Comparison of ENCODE assay signal across 10 mouse cellular contexts in the genomic region with DNA sequence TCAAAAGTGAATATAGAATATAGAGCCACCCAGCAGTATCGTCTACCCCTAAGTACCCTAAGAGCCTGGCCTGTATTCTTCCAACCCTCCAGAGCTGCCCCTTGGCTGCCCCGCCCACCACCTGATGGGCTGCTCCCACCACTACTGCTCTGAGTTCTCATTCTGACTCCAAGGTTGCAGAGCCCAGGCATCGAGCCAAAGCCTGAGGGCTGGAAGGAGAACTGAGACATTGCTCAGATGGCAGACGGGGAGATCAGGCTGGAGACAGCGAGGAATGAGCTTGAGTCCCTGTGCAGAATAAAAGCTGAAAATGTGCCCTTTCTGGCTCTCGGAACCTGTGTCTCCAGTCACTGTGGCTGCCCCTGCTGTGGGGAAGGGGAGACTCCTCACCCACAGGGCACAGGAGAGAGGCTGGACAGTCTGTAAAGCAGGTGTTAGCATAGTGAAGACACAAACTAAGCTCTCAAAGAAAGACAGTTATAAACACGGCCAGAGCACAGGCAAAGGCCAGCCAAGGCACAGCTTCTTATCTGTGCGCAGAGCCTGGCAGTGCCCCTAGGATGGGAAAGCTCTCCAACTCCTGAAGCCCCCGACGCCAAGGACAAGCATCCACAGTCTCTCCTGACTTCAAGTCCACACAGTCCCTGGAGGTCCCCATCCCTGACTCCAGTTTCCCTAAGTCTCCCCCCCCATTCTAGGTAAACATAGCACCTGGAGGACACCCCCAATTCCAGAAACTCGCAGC. TPM values are rescaled to one million over a fixed set of nuclear protein-coding genes. Genes with fewer than 3 reads are reported as not detected.
DNase-seq lines count a peak whose midpoint lies in the region; ATAC-seq lines count a peak whose summit lies in the region.
"Had no signal": no experiment of that assay in that cellular context is flagged by ENCODE, and none has a peak within 500 bp of the region (broad histone marks: within the 10 kb centered on the region; RNA-seq: fewer than 3 reads in every experiment).

No protein-coding gene starts in this region.

- ATAC-seq in limb, embryonic 13.5 days (ENCODE audit: low FRiP score, low read depth): no peak
- ATAC-seq in erythroblast, adult 5-6 weeks (replicated peaks; ENCODE audit: low FRiP score, poor library complexity, severe bottlenecking): no peak

- H3K27ac ChIP-seq in limb, embryonic 13.5 days: no peak overlapping the region
- no peak overlapping the region for H3K27ac ChIP-seq in limb, embryonic 10.5 days
- H3K27ac ChIP-seq: heart, embryonic 10.5 days; kidney, postnatal 0 days had no signal

- H3K27me3 ChIP-seq in limb, embryonic 13.5 days: no peaks in the 10 kb centered on the region
- H3K27me3 ChIP-seq in limb, embryonic 10.5 days (ENCODE audit: low read depth, poor library complexity, severe bottlenecking): no peaks in the 10 kb centered on the region

- peaks cover 5% of the 10 kb centered on the region; the same call in 1 of the 2 replicates for H3K4me1 ChIP-seq in limb, embryonic 13.5 days
- H3K4me1 ChIP-seq in limb, embryonic 10.5 days: no peaks in the 10 kb centered on the region

- 0 out of 2 replicates have a peak overlapping the region, but pooled peaks have one; percentile 31 for H3K9ac ChIP-seq in limb, embryonic 13.5 days

- H3K9me3 ChIP-seq in limb, embryonic 13.5 days: no peaks in the 10 kb centered on the region
- H3K9me3 ChIP-seq in limb, embryonic 10.5 days (replicated peaks): no peaks in the 10 kb centered on the region
- H3K9me3 ChIP-seq: heart, embryonic 10.5 days had no signal

- no peak overlapping the region for H3K4me3 ChIP-seq in limb, embryonic 13.5 days
- no peak overlapping the region for H3K4me3 ChIP-seq in limb, embryonic 10.5 days
- H3K4me3 ChIP-seq: heart, embryonic 10.5 days had no signal

- DNase-seq in limb, embryonic 10.5 days (ENCODE audit: low spot score): no peak
- DNase-seq in adrenal gland, adult 2 months: peak; percentile 89
- peak; percentile 75 for DNase-seq in cerebellum, adult 8-10 months
- DNase-seq in right cerebral cortex, postnatal 10 days (ENCODE audit: low spot score in 2 of 2): peak; percentile 71 to 72
- no peak for DNase-seq in gastrocnemius, adult 8-10 months (ENCODE audit: low spot score in 2 of 2)

- 75% methylated on average over 11 of the region's 11 CpGs for WGBS in limb, embryonic 13.5 days
- WGBS in limb, embryonic 10.5 days: 85% methylated on average over 11 of the region's 11 CpGs

- no peaks in the 10 kb centered on the region for H3K36me3 ChIP-seq in limb, embryonic 13.5 days
- H3K36me3 ChIP-seq in limb, embryonic 10.5 days: no peaks in the 10 kb centered on the region
- H3K36me3 ChIP-seq: heart, embryonic 10.5 days had no signal

- no peak overlapping the region for H3K4me2 ChIP-seq in limb, embryonic 13.5 days (replicated peaks)
- H3K4me2 ChIP-seq: liver, embryonic 11.5 days had no signal

RNA-seq across cellular contexts. Expression of a gene that starts 42.0 kb away (rescaled TPM):
- 2.4 and 3.0 TPM in 2 replicates for polyA plus RNA-seq in limb, embryonic 13.5 days (2015; fragmentation: Nextera tagmentation; extraction: Ambion mirVana)
- polyA plus RNA-seq in limb, embryonic 10.5 days (2016; fragmentation: Nextera tagmentation; extraction: Ambion mirVana): 0.20 and 0.35 TPM in 2 replicates
- total RNA-seq in adrenal gland, adult 2 months (2021): 1 to 10 TPM; 5.3 to 5.4 TPM
- 8.0 and 8.6 TPM in 2 replicates for polyA plus RNA-seq in adrenal gland, adult 2 months (2012; rRNA removed)
- under 1 TPM; 0.27 to 0.83 (median 0.40) TPM for total RNA-seq in gastrocnemius, adult 8-10 months (2022)
- total RNA-seq in erythroblast, adult 5-6 weeks (2015; ENCODE audit: low replicate concordance): not detected in 2 replicates
- total RNA-seq in erythroblast, adult 5-6 weeks (2017; ENCODE audit: low replicate concordance): not detected in 2 replicates

Comparison
In these comparisons a context has a peak if more than half of its experiments do, and no peak if none do; other contexts are left out.
1. DNase-seq: peak in adrenal gland, adult 2 months (single experiment), cerebellum, adult 8-10 months (single experiment) and right cerebral cortex, postnatal 10 days (2 of 2); none in limb, embryonic 10.5 days (single experiment) and gastrocnemius, adult 8-10 months (0 of 2).